Mouse (Mus musculus) hindbrain, postnatal 0 days (tissue): ENCODE measurements around the gene Gng3. TPM values are rescaled to one million over a fixed set of nuclear protein-coding genes. Genes with fewer than 3 reads are reported as not detected.

Experiments
- ATAC-seq: fragments of 200-750 bp; cut with Nextera tagmentation; 2 replicates; pipeline ENCODE4 v1.8.0; 2017; ENCODE audit warnings: mild to moderate bottlenecking, moderate TSS enrichment, moderate library complexity
- DNase-seq: peaks from one replicate; pipeline ENCODE4 v3.0.0-alpha.2; 2015; ENCODE audit warnings: low spot score
- H3K27ac ChIP-seq: fragments of 300-500 bp; sonication (generic); 2 replicates; pipeline ENCODE4 v1.5.1; 2014; ENCODE audit warnings: mild to moderate bottlenecking
- H3K27me3 ChIP-seq: fragments of 300-500 bp; sonication (generic); 2 replicates; pipeline ENCODE4 v1.6.1; 2014; ENCODE audit warnings: low read length, mixed read lengths; ENCODE audit not compliant: insufficient read depth
- H3K36me3 ChIP-seq: fragments of 300-500 bp; sonication (generic); 2 replicates; pipeline ENCODE4 v1.6.1; 2014; ENCODE audit warnings: low read length, mixed read lengths; ENCODE audit not compliant: insufficient read depth
- H3K4me1 ChIP-seq: fragments of 300-500 bp; sonication (generic); 2 replicates; pipeline ENCODE4 v1.6.1; 2014; ENCODE audit warnings: antibody characterized with exemption, low read length, mixed read lengths; ENCODE audit not compliant: insufficient read depth
- H3K4me2 ChIP-seq: fragments of 300-500 bp; sonication (generic); 2 replicates; pipeline ENCODE4 v1.6.1; 2014; ENCODE audit warnings: low read depth, mild to moderate bottlenecking, low read length, moderate library complexity, mixed read lengths
- H3K4me3 ChIP-seq: fragments of 300-500 bp; sonication (generic); 2 replicates; pipeline ENCODE4 v1.5.1; 2014; ENCODE audit warnings: low read length
- H3K9ac ChIP-seq: fragments of 300-500 bp; sonication (generic); replicated peaks from 2 replicates; pipeline ENCODE4 v1.6.1; 2014; ENCODE audit warnings: mild to moderate bottlenecking, low read length, moderate library complexity, mixed read lengths
- H3K9me3 ChIP-seq: fragments of 300-500 bp; sonication (generic); 2 replicates; pipeline ENCODE4 v1.6.1; 2016; ENCODE audit warnings: low read length, mixed read lengths
- CTCF ChIP-seq: IDR thresholded peaks from 2 replicates; pipeline ENCODE4 v1.5.1; 2016; ENCODE audit warnings: antibody characterized with exemption, control low read depth, low read depth
- WGBS: fragments of 180-500 bp; shearing (Covaris S2); extraction: QIAGEN DNeasy Blood & Tissue Kit; methylation state at CpG from one replicate; pipeline ENCODE4 v1.1.7; 2014; 5-methylcytosine and 5-hydroxymethylcytosine counted together
- polyA plus RNA-seq: library from polyadenylated mRNA; unstranded; fragments of >200 nt; fragmentation: Nextera tagmentation; extraction: Ambion mirVana; gene quantifications from 2 replicates; pipeline ENCODE4 v1.2.1, GENCODE M21; 2015
- total RNA-seq: library from RNA; depleted of rRNA; stranded (reverse); fragments of >200 nt; gene quantifications from 2 replicates; pipeline ENCODE4 v1.2.3, GENCODE M21; 2014; rRNA removed

Gene Gng3
- total RNA-seq (93.2 and 99.7 TPM in 2 replicates), polyA plus RNA-seq (591 and 626 TPM in 2 replicates)

DNA sequence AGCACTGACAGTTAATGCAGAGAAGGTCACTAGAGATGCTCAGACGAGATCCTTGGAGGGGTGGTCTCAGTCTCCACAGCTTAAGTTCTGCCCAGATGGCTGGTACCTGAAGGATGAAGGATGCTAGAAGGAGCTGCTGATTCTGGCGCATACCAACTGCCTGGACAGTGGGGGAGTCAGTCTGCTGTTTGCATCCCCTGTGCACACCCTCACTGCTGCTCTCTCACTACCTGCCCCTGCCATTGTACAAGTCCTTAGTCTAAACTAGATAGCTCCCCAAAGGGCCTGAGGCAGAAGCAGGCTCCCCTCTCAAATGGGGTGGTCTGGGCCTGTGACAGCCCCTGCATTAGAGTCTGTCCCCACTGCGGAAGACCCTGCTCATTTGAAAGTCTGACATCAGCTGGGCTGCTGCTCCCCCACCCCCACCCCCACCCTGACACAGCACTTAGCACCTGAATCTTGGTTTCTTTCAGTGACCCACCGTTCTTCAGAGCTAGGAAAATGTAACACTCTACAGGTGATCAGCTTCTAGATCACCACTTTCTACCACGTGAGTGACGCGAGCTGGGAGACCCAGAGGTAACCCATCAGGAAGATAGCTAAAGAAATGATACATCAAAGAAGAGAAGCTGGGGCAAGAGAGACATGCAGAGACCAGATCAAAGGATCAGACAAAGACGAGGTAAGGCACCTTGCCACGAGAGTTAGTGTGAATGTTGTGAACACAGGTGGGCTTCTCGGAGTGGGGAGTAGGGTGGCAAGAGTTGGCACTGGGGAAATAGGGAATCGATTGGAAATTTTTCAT lies at the start of gene Gng3:
Gng3 (minus strand) TSS at position 92 of the 805 bp plus-strand sequence.
- peak within 1 kb of the TSS; percentile 97 for H3K27ac ChIP-seq
- peak within 1 kb of the TSS; percentile 73 for H3K9ac ChIP-seq
- peak; percentile 12; the same call in 1 of the 2 replicates for TF ChIP-seq CTCF
- no peaks in the 10 kb centered on the region for H3K9me3 ChIP-seq
- H3K27me3 ChIP-seq = no peaks in the 10 kb centered on the region
- ATAC-seq (peak; percentile 87), DNase-seq (peak; percentile 92)
- peaks cover 10% of the 10 kb centered on the region; the same call in 1 of the 2 replicates for H3K36me3 ChIP-seq
- H3K4me1 ChIP-seq = peaks cover 8% of the 10 kb centered on the region
- peak within 1 kb of the TSS; percentile 91 for H3K4me2 ChIP-seq
- peak within 1 kb of the TSS; percentile 51 for H3K4me3 ChIP-seq
- 30% methylated on average over 11 of the region's 11 CpGs for WGBS

DNA sequence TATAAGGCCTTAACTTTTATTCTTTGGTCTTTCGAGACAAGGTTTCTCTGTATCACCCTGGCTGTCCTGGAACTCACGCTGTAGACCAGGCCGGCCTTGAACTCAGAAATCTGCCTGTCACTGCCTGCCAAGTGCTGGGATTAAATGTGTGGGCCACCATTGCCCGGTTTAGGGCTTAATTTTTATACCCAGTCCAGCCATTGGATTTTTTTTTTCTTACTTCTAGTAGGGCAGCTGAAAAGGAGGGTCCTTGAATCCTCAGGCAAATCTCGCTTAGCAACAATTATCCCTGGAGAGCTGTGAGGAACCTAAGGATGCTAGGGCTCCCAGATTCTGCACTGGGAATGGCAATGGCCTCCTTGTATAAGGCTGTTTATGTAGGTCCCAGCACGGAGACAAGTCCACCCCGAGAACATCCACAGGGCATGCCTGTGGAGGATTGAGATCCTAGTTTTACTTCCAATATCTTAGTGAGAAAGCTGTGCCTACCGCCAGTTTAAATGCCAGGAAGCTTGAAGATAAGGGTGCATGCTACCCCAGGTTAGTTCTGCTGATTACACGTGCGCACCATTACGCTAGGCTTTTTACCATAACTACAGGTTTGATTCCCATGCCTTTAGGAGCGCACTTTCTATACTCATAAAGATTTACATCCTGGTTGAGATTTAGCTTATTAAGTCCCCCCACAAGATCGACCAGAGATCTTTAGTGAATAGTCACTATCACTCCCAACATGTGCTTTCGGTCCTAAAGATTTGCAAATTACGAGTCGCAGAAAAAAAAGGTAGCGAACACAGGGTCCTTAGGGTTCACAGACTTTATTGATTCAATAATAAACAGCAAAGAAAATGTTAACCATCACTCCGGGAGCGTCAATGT lies 48.8 kb upstream of the Gng3 start:
- peak overlapping the region; percentile 43 for H3K4me3 ChIP-seq
- peak overlapping the region; percentile 71; the same call in 1 of the 2 replicates for H3K27ac ChIP-seq
- no peaks in the 10 kb centered on the region for H3K36me3 ChIP-seq
- TF ChIP-seq CTCF = no peak
- 15% methylated on average over 19 of the region's 19 CpGs for WGBS
- no peaks in the 10 kb centered on the region for H3K27me3 ChIP-seq
- H3K9ac ChIP-seq = peak overlapping the region; percentile 57
- peaks cover 9% of the 10 kb centered on the region; the same call in 1 of the 2 replicates for H3K4me1 ChIP-seq
- H3K4me2 ChIP-seq = peak overlapping the region; percentile 90
- DNase-seq = no peak
- no peaks in the 10 kb centered on the region for H3K9me3 ChIP-seq
- no peak for ATAC-seq

- WGBS = 69% methylated on average over 1 of the region's 1 CpGs
- TF ChIP-seq CTCF = no peak
These were observed 48.1 kb upstream of the Gng3 start for GRCm38 (mm10) chr19:8886916-8887584.

GRCm38 (mm10) chr19:8883616-8884015 lies 44.6 kb upstream of the Gng3 start, which contains the start of the genes Lbhd1 and Gm49403:
Lbhd1 (plus strand) TSS chr19:8883732.
Gm49403 (plus strand) TSS chr19:8883930.
- H3K4me3 ChIP-seq = no peak within 1 kb of the TSS
- H3K4me1 ChIP-seq = peaks cover 11% of the 10 kb centered on the region
- no peak within 1 kb of the TSS for H3K4me2 ChIP-seq
- no peaks in the 10 kb centered on the region for H3K9me3 ChIP-seq
- DNase-seq = no peak
- 73% methylated on average over 3 of the region's 3 CpGs for WGBS
- no peaks in the 10 kb centered on the region for H3K27me3 ChIP-seq
- ATAC-seq = no peak
- no peak within 1 kb of the TSS for H3K27ac ChIP-seq
- no peaks in the 10 kb centered on the region for H3K36me3 ChIP-seq
- TF ChIP-seq CTCF = no peak
- no peak within 1 kb of the TSS for H3K9ac ChIP-seq

More at GRCm38 (mm10) chr19:8886916-8887584, 48.1 kb upstream of the Gng3 start:
- no peak overlapping the region for H3K4me3 ChIP-seq
- no peaks in the 10 kb centered on the region for H3K9me3 ChIP-seq
- DNase-seq = no peak
- no peaks in the 10 kb centered on the region for H3K36me3 ChIP-seq
- no peaks in the 10 kb centered on the region for H3K27me3 ChIP-seq
- no peak for ATAC-seq
- H3K27ac ChIP-seq = no peak overlapping the region
- H3K4me2 ChIP-seq = no peak overlapping the region
- H3K4me1 ChIP-seq = peaks cover 9% of the 10 kb centered on the region; the same call in 1 of the 2 replicates
- H3K9ac ChIP-seq = no peak overlapping the region

DNA sequence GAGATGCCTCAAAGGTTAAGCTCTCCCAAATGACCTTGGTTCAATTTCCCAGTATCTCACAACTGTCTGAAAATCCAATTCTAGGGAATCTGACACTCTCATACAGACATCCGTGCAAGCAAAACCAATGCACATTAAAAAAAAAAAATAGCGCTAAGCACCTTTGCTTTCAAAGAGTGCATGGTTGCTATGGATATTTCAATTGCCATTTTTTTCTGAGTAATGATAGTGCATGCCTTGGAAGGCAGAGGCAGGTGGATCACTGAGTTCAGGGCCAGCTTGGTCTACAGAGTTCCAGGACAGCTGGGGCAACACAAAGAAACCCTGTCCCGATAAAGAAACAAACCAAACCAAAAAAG lies 42.0 kb upstream of the Gng3 start:
- peak overlapping the region; percentile 77 for H3K9ac ChIP-seq
- TF ChIP-seq CTCF = no peak
- H3K27me3 ChIP-seq = no peaks in the 10 kb centered on the region
- peaks cover 6% of the 10 kb centered on the region; the same call in 1 of the 2 replicates for H3K4me1 ChIP-seq
- no peaks in the 10 kb centered on the region for H3K36me3 ChIP-seq
- no peak for DNase-seq
- 13% methylated on average over 3 of the region's 3 CpGs for WGBS
- H3K4me2 ChIP-seq = peak overlapping the region; percentile 87
- H3K4me3 ChIP-seq = peak overlapping the region; percentile 72
- H3K27ac ChIP-seq = no peak overlapping the region
- ATAC-seq = no peak
- H3K9me3 ChIP-seq = no peaks in the 10 kb centered on the region
